Mouse (Mus musculus): ENCODE results near the gene Nt5dc1.

The Nt5dc1 gene

DNA sequence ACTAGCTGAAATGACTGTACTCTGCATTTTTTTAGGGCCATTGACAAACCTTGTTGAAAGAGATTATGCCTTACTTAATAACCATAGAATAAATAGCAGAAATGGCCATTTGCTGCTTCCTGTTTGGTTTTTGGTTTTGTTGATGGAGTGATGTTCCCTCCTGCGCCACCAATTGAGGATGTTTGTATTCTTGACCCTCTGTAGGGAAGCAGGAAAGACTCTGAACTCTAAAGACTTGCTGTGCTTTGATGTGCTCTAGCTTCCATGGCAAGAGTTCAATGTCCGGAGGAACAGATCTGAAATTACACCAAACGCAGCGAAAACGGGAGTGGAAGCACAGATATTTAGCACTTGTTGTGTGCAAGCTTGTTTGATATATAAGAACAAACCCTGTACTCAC is 173.6 kb downstream of the Nt5dc1 start:
- in situ Hi-C loops (cut with MboI, MseI): no loop called here

GRCm38 (mm10) chr10:34238536-34238935 is 179.8 kb downstream of the Nt5dc1 start:
- in situ Hi-C loops (cut with MboI, MseI): no loop called here

All from T-helper 2 cell (primary cell).